Comparison of ENCODE assay signal across 12 mouse cellular contexts in genomic region chr19:46926357-46926756, GRCm38 (mm10).
DNase-seq lines count a peak whose midpoint lies in the region; ATAC-seq lines count a peak whose summit lies in the region.
"Had no signal": no experiment of that assay in that cellular context is flagged by ENCODE, and none has a peak within 500 bp of the region (broad histone marks: within the 10 kb centered on the region; RNA-seq: fewer than 3 reads in every experiment).

No protein-coding gene starts in this region.

- DNase-seq in kidney, postnatal 10 days, result no peak
- peak; percentile 32 for DNase-seq in c-Kit-positive CD71-positive TER-119-positive erythroid progenitor cells, embryonic 14.5 days (ENCODE audit: low spot score)
- DNase-seq in liver, result peak; percentile 39
- DNase-seq in thymus, postnatal 0 days (ENCODE audit: low spot score), result peak; percentile 31
- DNase-seq in MN1 (ENCODE audit: low spot score), result no peak
- no peak for DNase-seq in frontal cortex, postnatal 25 days (ENCODE audit: low spot score in 2 of 2)
- DNase-seq: adrenal gland, adult 8-10 months; cerebellum, adult 11-12 months; forebrain, postnatal 0 days; kidney, adult 11 months had no signal

- H3K9ac ChIP-seq in kidney, embryonic 14.5 days (ENCODE audit: low read depth, low read length), result no peak overlapping the region
- H3K9ac ChIP-seq: forebrain, postnatal 0 days had no signal

- H3K36me3 ChIP-seq in kidney, embryonic 14.5 days (ENCODE audit: control insufficient read depth, insufficient read depth, low read length), result no peaks in the 10 kb centered on the region

- WGBS in kidney, embryonic 14.5 days, result 56% methylated on average over 4 of the region's 4 CpGs

- peak; percentile 52; the same call in 1 of the 2 replicates for ATAC-seq in kidney, embryonic 14.5 days (ENCODE audit: low FRiP score, low TSS enrichment)
- ATAC-seq: forebrain, postnatal 0 days had no signal

- H3K27me3 ChIP-seq in kidney, embryonic 14.5 days (ENCODE audit: control insufficient read depth, insufficient read depth, low read length), result no peaks in the 10 kb centered on the region

- peaks cover 4% of the 10 kb centered on the region; the same call in 1 of the 2 replicates for H3K4me1 ChIP-seq in kidney, embryonic 14.5 days (ENCODE audit: control insufficient read depth, insufficient read depth, low read length)

- no peak overlapping the region for H3K4me2 ChIP-seq in kidney, embryonic 14.5 days (replicated peaks; ENCODE audit: low read depth, low read length)

- no peak overlapping the region; the same call in 1 of the 2 replicates for H3K27ac ChIP-seq in kidney, embryonic 14.5 days (ENCODE audit: low read depth, low read length)

- H3K4me3 ChIP-seq in kidney, embryonic 14.5 days (ENCODE audit: low read length), result no peak overlapping the region
- H3K4me3 ChIP-seq: left cerebral cortex, adult 2 months had no signal

- H3K9me3 ChIP-seq in kidney, embryonic 14.5 days (ENCODE audit: control insufficient read depth, low read length), result no peaks in the 10 kb centered on the region

Comparison
In these comparisons a context has a peak if more than half of its experiments do, and no peak if none do; other contexts are left out.
1. DNase-seq: peak in c-Kit-positive CD71-positive TER-119-positive erythroid progenitor cells, embryonic 14.5 days (single experiment), liver (single experiment) and thymus, postnatal 0 days (single experiment); none in kidney, postnatal 10 days (single experiment), MN1 (single experiment) and frontal cortex, postnatal 25 days (0 of 2).